Mouse (Mus musculus) B cell, adult 2 months (primary cell): ENCODE measurements around the gene Gm47959.

ENCODE experiments used
- DNase-seq, 2 experiments: peaks; one replicate each; pipeline ENCODE4 v3.0.0; 2022

The Gm47959 gene

DNA sequence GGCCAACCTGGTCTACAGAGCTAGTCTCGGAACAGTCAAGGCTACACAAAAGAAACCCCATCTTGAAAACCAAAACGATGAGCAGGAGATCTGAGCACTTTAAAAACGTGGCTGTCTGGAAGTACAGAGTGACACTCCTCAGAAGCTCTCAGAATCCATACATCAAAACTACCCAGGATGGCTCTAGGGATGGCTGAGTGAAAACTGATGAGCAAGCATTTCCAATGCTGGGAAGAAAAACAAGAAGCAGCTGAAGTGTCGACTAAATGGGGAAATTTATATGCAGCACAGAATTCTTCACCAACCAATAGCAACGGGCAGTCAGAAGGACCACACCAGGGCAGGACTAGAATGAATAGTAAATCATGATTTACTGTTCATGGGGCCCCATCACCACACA lies 34.2 kb downstream of the Gm47959 start:
- DNase-seq, result no peak

DNA sequence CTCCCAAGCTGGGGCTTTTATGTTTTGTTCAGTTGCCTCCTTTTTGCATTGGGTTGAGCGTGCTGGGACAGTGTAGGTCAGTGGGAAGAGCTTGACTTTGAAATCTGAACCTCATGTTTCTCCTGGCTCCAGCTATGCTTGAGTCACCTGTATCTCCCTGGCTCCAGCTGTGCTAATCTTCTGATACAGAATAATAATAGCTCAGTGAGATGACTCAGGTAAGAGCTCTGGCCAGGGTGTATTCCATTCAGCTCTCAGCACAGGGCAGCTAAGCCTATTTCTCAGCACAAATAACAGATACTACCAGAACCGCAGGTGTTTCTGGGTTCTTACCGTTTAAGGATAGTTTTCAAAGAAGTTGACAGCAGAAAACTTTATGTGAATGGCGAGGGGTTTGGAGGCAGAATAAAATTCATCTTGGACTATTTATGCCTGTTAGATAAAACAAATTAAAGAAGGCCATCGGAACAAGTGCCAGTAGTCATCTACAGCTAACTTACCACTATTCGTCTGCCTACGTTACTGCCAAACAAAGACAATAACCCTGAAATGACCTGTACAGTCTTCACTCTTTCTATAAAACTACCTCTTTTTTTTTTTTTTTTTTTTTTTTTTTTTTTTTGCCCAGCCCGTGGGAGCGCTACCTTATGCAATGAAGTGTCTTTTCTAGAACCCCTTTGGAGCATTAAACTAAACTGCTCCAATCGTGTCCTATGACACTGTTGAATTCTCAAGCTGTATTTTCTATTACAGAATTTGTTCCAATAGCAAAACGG lies 36.7 kb downstream of the Gm47959 start:
- no peak for DNase-seq

DNA sequence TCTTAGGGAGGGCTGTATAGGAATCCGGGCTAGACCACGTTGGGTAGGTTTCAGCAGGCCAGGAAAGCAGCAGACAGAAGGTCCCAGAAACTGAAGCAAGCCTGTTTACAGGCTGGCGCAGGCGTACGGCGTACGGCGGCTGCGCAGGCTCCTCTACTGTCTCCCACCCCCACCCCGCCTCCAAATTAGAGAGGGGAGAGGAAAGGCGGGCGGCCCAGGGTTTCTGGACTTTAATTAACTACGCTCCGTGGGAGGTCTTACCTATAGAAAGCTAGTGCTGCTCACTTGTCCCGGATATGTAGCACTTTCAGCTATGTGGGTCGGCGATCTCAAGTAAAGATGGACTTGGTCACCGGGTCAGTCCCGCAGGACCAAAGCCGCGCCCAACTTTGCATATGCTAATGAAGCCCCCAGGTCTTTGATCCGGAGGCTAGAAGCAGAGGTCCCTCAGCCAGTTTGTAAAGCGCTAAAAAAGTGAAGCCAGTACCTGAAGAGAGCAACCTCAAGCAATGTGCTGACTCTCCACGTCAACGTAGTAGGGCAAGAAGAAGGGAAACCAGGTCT lies 37.8 kb downstream of the Gm47959 start, which contains the start of gene Slc19a3:
Gene Slc19a3 (minus strand): TSS at position 340 of the 564 bp plus-strand sequence.
- no peak for DNase-seq

DNA sequence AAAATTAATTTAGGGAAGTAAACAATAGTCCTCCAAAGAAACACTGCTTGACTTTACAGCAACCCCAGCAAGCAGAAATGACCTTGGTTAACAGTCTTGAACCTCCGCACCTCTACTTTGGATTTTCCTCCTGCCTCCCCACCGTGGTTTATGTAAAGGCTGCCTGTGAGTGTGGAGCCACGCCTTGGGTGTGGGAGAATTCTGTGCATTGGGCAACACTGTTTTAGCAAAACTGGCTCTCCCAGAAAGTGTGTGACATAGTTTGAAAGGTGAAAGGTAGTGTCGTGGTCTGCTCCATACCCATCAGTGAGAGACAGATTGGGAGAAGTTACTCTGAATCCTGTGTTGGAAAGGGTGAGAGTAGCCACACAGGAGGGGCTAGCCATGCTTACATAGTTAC lies 38.7 kb downstream of the Gm47959 start:
- DNase-seq, result no peak

DNA sequence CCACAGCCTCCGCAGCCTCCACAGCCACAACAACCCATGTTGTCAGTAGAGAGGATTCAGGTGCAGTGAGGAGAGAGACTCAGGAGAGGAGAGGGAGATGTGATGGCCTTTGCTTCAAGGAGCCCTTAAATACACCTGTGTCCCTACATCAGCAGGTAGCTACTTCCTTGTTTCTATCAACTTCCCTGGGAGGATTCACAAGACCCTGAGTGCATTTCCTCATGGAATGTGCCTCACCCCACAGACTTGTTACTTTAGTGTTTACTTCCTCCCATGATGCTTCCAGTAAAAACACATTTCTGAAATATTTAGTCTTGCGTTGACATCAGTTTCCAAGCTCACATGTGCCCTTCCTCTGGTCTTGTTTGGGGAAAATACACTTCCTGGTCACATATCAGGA lies 42.0 kb downstream of the Gm47959 start, which contains the start of gene Krtap28-10:
Gene Krtap28-10 (minus strand): TSS at position 101 of the 400 bp plus-strand sequence.
- no peak for DNase-seq

DNA sequence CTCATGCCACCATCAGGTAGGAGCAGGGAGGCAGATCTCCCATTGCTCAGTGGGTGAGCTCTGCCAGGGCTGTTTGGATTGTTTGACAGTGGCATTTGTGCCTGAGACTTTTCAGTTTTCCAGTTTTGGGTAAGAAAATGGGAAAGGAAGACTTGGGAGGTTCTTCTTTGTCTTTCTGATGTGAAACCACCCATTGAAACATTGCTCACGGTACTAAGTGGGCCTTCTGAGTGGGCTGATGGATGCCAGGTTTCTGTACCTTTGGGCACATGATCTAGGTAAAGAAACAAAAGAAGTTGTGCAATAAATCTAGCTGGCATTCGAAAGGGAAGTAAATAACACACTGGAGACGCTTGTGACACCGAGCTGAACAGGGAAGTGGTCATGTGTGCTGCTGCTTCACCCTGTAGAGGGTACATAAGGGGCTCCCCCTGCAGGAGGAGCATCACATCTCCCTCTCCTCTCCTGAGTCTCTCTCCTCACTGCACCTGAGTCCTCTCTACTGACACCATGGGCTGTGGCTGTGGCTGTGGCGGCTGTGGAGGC lies 44.6 kb downstream of the Gm47959 start, which contains the start of gene Gm47969:
Gene Gm47969 (plus strand): TSS at position 51 of the 546 bp plus-strand sequence.
- no peak for DNase-seq
